Mouse (Mus musculus) spleen, adult 12 weeks (tissue): ENCODE data around the gene Cdk5rap3.
A peak's percentile ranks its signal among the peaks of the same experiment; 100 is the strongest.

Experiments
- DNase-seq: peaks from one replicate; pipeline ENCODE4 v3.0.0; 2022; ENCODE audit warnings: low spot score

The Cdk5rap3 gene

DNA sequence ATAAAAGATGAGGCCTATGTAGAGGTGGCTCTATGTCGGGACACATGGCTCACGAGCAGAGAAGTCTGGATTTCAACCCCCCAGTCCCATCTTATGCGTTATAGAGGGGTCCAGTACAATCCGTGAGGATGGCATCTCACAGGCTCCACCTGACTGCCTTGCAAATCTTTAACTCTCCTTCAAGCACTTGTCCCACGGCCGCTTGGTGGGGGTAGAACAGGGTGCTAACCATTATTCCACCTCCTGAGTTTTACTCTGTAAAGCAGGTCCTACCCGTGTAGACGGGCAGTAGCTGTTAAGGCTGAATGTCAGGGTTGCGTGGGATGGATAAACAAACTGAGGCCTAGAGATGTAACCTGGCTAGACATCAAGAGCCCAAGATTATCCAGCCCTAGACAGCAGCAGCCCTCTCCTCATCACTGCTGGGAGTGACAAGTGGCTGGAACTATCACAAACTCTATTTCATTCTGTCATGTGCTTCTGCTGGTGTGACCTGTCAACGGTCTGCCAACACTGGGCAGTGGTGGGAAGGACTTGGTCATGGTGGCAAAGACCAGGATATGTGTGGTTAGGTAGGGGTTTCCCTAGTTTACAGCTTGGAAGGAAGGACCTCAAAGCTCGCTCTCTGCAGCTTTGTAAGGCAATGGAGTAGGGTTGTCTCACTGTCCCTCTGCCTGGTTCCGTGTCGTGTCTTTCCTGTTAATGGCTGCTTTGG is 17.4 kb upstream of the Cdk5rap3 start:
- no peak for DNase-seq

GRCm38 (mm10) chr11:96931327-96932062 is 15.2 kb upstream of the Cdk5rap3 start:
- DNase-seq = no peak

- no peak for DNase-seq
These were observed 13.6 kb upstream of the Cdk5rap3 start for GRCm38 (mm10) chr11:96929766-96930331.

GRCm38 (mm10) chr11:96929096-96929765 is 12.9 kb upstream of the Cdk5rap3 start:
- DNase-seq = no peak

DNA sequence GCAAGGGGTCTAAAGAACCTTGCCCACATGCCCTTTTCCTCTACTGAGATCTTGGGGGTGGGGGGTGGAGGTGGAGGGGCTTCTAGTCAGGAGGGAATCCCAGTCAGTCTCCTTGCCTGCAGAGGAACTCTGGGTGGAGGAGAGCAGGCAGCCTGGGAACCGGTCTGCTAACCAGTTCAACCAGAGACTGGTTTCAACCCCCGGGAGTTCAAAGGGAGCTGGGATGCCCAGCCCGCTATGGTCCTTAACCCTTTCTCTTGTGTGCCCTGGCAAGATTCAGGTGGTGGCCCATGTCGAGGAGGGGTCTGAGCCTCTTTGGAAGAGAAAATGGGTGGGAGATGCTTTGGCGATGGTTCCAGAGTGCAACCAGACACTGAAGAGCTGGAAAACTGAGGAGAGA is 12.4 kb upstream of the Cdk5rap3 start:
- no peak for DNase-seq

DNA sequence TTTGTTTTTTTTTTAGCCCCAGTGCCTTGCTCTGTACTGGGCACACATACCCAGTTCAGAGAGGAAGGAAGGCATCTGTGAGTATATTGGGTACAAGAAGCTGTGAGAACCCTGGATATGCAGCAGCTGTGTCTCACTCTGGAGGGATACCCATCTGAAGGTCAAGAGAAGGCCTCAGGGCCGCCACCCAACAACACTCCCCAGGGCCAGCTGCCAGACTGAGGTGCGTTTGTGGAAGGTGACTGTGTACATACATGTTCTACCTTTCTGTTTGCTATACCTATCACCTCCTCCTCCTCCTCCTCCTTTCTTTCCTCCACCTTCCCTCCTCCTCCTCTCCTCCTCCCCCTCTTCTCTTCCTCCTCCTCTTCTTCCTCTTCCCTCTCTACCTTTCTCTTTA is 11.8 kb upstream of the Cdk5rap3 start, which contains the start of gene Prr15l:
Gene Prr15l (plus strand): TSS at position 17 of the 400 bp plus-strand sequence.
- DNase-seq = no peak

GRCm38 (mm10) chr11:96926587-96926986 is 10.3 kb upstream of the Cdk5rap3 start:
- no peak for DNase-seq

DNA sequence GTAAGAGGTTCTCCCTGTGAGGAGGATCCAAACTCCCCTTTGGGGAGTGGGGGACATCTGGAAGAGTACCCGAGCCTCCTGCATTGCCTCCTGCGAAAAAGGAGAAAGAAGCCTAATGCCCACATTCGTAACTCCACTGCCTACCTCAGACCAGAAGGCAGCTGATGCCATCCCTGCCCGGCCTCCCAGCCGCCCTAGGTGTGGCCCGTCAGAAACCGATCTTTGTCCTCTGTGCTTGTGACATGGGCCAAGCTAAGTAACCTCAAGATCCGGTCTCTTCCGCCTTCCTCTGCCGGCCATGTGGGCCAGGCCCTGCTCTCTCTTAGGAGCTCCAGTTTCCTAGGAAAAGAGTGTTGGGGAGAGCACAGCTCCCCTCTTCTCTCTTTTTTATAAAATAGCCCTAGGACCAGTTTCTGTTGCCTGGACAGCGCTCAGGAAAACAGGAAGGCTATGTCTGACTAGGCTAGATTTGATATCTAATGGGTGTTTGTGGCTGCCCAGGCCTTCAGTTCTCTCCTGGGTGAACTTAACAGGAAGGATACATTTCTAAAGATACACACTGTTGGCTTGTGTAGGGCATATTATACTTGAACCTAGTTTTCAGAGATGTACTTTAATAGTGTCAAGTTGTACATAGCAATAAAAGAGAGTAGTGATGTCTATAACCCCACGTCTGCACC is 9.3 kb upstream of the Cdk5rap3 start:
- DNase-seq = no peak

DNA sequence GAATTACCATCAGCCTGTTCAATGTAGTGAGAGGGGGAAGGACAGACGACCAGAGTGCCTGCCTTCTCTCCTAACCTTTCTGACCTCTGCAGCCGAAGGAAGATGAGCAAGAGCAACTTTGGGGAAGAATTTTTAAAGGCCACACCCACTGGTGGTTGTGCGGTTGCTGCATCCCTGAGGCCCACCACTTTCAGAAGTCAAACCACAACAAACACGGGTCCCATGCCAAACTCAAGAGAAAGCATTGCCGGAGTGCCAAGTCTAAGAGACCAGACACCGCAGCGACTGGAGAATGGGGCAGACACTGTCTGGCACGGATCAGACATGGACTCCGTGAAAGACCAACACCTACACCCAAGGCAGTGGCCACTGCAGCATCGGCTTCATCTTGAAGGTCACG is 8.6 kb upstream of the Cdk5rap3 start:
- DNase-seq = no peak

DNA sequence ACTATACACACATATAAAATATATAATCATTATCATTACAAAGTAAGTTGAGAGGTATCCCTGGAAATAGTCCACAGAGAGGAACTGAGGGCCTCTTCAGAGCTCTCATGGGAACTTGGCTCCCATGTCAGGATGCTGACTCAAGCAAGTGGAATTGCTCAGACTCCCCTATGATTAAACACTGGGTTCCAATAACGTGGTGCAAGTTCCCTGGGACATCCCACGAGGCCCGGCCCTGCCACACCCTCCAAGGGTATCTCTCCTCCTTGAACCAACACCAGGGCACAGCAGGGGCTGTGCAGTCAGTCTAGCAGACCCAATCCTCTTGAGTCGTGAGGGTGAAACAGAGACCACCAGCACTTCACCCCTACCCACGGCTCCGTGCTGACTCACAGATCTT is 2.7 kb upstream of the Cdk5rap3 start:
- DNase-seq = no peak

DNA sequence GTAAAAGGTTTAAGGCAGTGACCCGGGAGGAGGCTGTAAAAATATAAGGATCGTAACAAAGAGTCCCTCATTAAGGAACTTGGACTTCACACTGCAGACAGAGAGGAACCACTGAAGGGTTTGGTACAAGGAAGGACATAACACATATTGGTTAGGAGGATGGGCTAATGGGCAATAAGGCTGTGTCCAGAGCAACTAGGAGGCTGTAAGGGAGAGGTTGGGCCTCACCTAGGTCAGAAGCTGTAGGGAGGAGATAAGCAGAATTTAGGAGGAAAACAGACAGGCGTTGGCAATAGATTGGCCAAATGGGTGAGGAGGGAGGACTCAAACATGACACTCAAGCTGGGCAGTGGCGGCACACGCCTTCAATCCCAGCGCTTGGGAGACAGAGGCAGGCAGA is 1.1 kb upstream of the Cdk5rap3 start:
- peak; percentile 57 for DNase-seq

DNA sequence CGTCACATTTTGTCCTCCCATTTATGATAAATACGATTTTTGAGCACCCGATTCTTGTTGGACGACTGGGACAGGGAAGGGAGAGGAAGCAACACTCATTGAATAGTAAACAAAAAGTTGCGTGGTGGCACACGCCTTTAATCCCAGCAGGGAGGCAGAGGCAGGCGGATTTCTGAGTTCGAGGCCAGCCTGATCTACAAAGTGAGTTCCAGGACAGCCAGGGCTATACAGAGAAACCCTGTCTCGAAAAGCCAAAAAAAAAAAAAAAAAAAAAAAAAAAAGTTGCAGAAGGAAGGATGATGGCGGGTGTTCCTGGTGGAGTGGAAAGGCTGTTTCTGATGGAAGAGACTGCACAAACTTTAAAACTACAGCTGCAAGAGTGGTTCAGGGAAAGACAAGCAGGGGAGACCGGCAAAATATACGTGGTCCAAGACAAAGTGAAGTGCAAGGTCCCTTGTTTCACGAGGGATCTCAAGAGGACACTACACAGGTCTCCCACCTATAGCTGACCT is 645 bp upstream of the Cdk5rap3 start:
- no peak for DNase-seq

GRCm38 (mm10) chr11:96912682-96913081 is 3.6 kb downstream of the Cdk5rap3 start:
- no peak for DNase-seq

DNA sequence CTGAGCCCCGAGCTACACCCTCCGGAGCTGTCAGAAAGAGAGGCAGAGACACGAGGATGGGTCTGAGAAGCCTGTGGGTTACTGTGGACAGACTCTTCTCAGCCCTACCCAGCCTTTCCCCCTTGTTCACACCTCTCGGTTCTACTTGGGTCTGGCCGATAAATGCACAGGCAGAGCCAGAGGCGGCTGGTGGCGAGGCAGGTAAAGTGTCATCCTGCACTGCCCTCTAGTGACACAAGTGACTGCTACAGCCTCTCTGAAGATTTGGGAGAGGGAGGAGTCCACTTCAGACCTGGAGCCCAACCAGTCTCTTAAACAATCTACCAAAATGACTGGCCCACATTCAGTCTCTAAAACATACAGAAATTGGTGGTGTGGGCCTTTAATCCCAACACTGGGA is 6.3 kb downstream of the Cdk5rap3 start:
- peak; percentile 49 for DNase-seq

DNA sequence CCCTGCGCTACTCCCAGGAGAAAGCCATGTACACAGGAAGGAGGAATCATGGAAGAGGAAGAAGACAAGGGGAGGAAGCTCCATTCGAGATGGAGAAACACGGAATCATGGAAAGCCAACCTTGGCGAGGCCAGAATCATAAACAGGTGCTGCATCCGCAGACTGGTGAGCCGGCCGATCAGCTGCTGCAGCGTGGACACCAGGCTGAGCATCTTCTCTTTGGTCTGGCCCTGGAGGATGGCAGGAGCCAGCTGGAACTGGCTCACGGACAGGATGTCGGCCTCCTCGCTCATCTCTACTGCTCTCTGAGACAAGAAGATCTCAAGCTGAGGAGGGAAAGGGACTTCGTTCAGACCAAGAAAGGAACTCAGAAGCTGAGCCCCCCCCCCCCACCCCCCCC is 7.7 kb downstream of the Cdk5rap3 start:
- DNase-seq = no peak

- DNase-seq = no peak
These were observed 9.7 kb downstream of the Cdk5rap3 start for GRCm38 (mm10) chr11:96906431-96907161.

DNA sequence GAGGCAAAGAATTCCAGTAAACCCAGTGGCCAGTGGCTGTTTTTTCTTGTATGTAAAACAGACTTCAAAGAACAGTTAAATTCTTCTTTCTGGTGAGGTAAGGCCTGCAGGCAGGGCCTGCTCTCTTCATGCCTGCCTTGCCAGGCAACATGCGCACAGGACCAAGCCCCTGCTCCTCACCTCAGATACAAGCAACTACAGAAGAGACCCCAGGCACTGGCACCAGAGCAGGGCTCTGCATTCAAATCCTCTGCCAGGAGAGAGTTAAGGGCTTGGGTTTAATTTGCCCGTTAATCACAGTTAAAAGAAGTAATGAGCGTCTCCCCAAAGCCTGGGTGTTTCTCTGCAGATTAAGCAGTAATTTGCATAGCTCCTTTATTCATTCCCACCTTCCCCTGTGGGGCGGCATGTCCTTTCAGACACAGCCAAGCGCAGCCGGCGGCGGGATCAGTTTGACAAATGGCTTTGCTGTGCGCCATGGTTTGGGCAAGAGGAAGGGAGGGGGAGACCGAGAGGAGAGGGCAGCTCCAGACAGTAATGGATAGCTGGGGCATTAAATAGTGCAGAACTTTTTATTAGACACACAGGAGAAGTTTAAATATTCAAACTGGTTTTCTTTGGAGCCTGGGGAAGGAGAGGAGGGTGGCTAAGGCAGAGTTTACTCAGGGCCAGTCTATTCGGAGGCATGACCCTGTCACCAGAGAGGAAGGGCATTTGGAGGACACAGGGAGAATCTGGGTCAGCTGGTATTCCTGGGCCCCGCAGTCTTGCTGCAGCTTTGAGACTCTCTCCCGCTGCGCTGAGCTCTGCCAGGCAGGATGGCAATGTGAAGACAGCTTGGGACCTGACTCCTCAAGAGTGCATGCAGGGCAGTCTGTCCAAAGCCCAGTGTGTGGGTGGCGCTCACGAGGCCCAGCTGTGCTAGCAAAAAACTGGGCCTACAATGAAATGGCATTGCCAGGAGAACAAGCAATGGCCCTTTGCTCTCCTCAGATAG is 13.4 kb downstream of the Cdk5rap3 start:
- DNase-seq = no peak

DNA sequence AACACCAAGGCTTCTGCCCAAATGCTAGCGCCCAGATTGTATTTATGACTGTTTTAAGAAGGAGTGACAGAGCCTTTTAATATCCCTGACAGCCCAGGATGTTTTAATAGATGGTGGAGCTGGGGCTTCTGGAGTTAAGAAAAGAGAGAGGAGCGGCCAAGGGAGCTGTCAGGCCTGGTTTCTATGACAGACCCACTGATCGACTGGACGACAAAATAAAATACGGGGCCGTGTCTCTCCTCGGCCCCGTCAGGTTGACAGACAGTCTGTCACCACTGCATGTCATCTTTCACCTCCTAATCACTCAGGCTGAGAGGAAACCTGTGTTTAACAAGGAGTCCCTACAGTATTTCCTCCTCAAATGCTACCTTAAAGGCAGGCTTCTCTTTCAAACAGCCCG is 15.0 kb downstream of the Cdk5rap3 start:
- DNase-seq = no peak

DNA sequence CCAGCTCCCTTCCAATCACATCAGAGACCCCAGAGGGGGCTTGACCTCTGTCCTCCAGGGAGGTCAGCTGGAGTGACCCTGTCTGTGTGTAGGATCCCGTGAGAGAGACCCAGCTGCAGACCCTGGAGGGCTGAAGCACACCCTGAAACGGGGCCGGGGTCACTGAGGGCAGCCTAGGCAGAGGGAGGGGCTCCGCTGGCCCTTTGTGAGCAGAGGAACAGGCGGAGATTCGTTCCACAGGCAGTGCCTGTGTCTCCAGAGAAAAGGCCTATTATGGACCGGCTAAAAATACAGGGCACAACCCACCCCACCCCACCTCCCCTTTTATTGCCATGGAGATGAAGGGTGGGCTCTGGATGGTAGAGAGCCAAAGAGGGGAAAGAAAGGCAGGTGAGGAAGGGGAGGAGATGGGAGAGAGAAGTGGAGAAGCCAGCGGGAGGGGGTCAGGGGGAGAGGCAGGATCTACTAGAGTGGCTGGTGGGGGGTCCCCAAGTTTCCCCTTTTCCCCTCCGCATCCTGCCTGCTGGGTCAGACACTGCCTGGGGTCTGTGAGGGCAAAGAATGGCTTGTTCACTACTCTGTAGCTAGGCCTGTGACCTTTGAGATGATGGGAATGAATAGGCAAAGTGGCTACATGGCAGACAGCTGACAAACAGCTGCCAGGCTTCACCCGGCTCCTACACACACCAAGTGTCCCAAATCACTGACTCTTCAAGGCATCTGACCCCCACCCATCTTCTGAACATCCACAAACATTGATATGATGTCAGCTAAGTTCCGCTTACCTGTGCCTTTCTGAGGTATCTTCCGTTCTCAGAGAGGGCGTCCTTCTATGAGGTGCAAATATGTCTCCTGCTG is 16.6 kb downstream of the Cdk5rap3 start:
- DNase-seq = no peak
